ENCODE assay signal across 25 mouse cellular contexts in genomic region chr7:74389570-74389969, GRCm38 (mm10).
DNase-seq lines count a peak whose midpoint lies in the region; ATAC-seq and TF ChIP-seq lines count a peak whose summit lies in the region.
"Had no signal": no experiment of that assay in that cellular context is flagged by ENCODE, and none has a peak within 500 bp of the region (broad histone marks: within the 10 kb centered on the region; RNA-seq: fewer than 3 reads in every experiment).

No protein-coding gene starts in this region.

- 40% methylated on average over 2 of the region's 2 CpGs for WGBS in kidney, adult 2 months
- WGBS in kidney, postnatal 0 days: 38% methylated on average over 2 of the region's 2 CpGs

- no peak overlapping the region for H3K4me2 ChIP-seq in kidney, postnatal 0 days (ENCODE audit: low read length)
- H3K4me2 ChIP-seq: forebrain, embryonic 13.5 days; heart, embryonic 13.5 days; hindbrain, embryonic 14.5 days had no signal

- no peaks in the 10 kb centered on the region for H3K27me3 ChIP-seq in kidney, adult 2 months (replicated peaks; ENCODE audit: control insufficient read depth, insufficient read depth, low read length)
- no peaks in the 10 kb centered on the region for H3K27me3 ChIP-seq in kidney, postnatal 0 days (ENCODE audit: insufficient read depth, low read length)
- H3K27me3 ChIP-seq: forebrain, embryonic 13.5 days; heart, embryonic 13.5 days had no signal

- H3K4me1 ChIP-seq in kidney, adult 2 months (ENCODE audit: control insufficient read depth, insufficient read depth, low read length): peaks cover 19% of the 10 kb centered on the region
- no peaks in the 10 kb centered on the region for H3K4me1 ChIP-seq in kidney, postnatal 0 days (replicated peaks; ENCODE audit: insufficient read depth, low read length)

- no peak for TF ChIP-seq POLR2A in kidney, adult 2 months (IDR thresholded peaks at IDR 0.05; ENCODE audit: low read depth, low read length)

- H3K36me3 ChIP-seq in kidney, adult 2 months (ENCODE audit: control insufficient read depth, insufficient read depth, low read length): no peaks in the 10 kb centered on the region
- H3K36me3 ChIP-seq in kidney, postnatal 0 days (ENCODE audit: insufficient read depth, low read length): no peaks in the 10 kb centered on the region
- H3K36me3 ChIP-seq: forebrain, embryonic 10.5 days; heart, embryonic 10.5 days; heart, embryonic 13.5 days had no signal

- H3K9ac ChIP-seq in kidney, postnatal 0 days (ENCODE audit: low read depth, low read length): no peak overlapping the region
- H3K9ac ChIP-seq: forebrain, embryonic 13.5 days; forebrain, postnatal 0 days; heart, embryonic 13.5 days; hindbrain, embryonic 14.5 days had no signal

- H3K9me3 ChIP-seq in kidney, postnatal 0 days (replicated peaks; ENCODE audit: low read length): no peaks in the 10 kb centered on the region
- H3K9me3 ChIP-seq: forebrain, embryonic 10.5 days; forebrain, embryonic 13.5 days; heart, embryonic 10.5 days; heart, embryonic 13.5 days had no signal

- H3K4me3 ChIP-seq in kidney, adult 2 months (ENCODE audit: insufficient read depth, low read depth, low read length): no peak overlapping the region
- H3K4me3 ChIP-seq in kidney, postnatal 0 days (replicated peaks; ENCODE audit: low read depth, low read length): no peak overlapping the region
- H3K4me3 ChIP-seq: forebrain, embryonic 10.5 days; forebrain, embryonic 13.5 days; heart, embryonic 10.5 days; heart, embryonic 13.5 days had no signal

- no peak for TF ChIP-seq CTCF in kidney, adult 2 months (conservative IDR thresholded peaks at IDR 0.05; ENCODE audit: insufficient read depth, insufficient read length, low read depth, low read length)
- no peak for TF ChIP-seq CTCF in kidney, postnatal 0 days (IDR thresholded peaks at IDR 0.05; ENCODE audit: low read depth)

- 0 out of 2 replicates have a peak overlapping the region, but pooled peaks have one; percentile 25 for H3K27ac ChIP-seq in kidney, adult 2 months (ENCODE audit: insufficient read depth, low read depth, low read length)
- no peak overlapping the region for H3K27ac ChIP-seq in kidney, postnatal 0 days
- H3K27ac ChIP-seq: forebrain, embryonic 10.5 days; forebrain, embryonic 13.5 days; heart, embryonic 10.5 days; heart, embryonic 13.5 days; hindbrain, embryonic 14.5 days; hindbrain, postnatal 0 days had no signal

- ATAC-seq in kidney, postnatal 0 days (replicated peaks; ENCODE audit: low FRiP score, low read depth): no peak; the same call in 1 of the 2 replicates
- 0 out of 2 replicates have a peak, but pooled peaks have one; percentile 32 for ATAC-seq in common myeloid progenitor, adult 5-6 weeks (replicated peaks; ENCODE audit: low read depth, poor library complexity, severe bottlenecking)
- 0 out of 2 replicates have a peak, but pooled peaks have one; percentile 48 for ATAC-seq in megakaryocyte progenitor cell, adult 5-6 weeks (replicated peaks; ENCODE audit: poor library complexity)
- ATAC-seq: activated CD4-positive, CD25-positive, alpha-beta regulatory T cell, adult 4 months; forebrain, embryonic 13.5 days; forebrain, postnatal 0 days; hindbrain, postnatal 0 days; inflammation-experienced regulatory T-cells, adult 6 months had no signal

- DNase-seq in kidney, adult 2 months: peak; percentile 46
- no peak for DNase-seq in kidney, postnatal 14 days
- peak; percentile 64 for DNase-seq in kidney, postnatal 0 days (ENCODE audit: low spot score)
- no peak for DNase-seq in kidney, adult 9 months
- no peak for DNase-seq in layer of hippocampus, postnatal 14 days (ENCODE audit: low spot score in 2 of 2)
- DNase-seq: adrenal gland, adult 8-10 months; adrenal gland, postnatal 25 days; cerebellum, adult 11-12 months; cerebellum, adult 8-10 months; cerebellum, postnatal 36 days; forebrain, postnatal 0 days; gastrocnemius, postnatal 36 days; heart, adult 18-20 months; heart, postnatal 14 days; heart, postnatal 4 days had no signal

Comparison
In these comparisons a context has a peak if more than half of its experiments do, and no peak if none do; other contexts are left out.
1. DNase-seq: peak in kidney, adult 2 months (single experiment) and kidney, postnatal 0 days (single experiment); none in kidney, postnatal 14 days (single experiment), kidney, adult 9 months (single experiment) and layer of hippocampus, postnatal 14 days (0 of 2).